Mouse (Mus musculus): ENCODE measurements around the gene Cnksr1. TPM values are rescaled to one million over a fixed set of nuclear protein-coding genes. Genes with fewer than 3 reads are reported as not detected.

Gene Cnksr1
- polyA plus RNA-seq, 1 experiment from 2014 or later, result 13.8 TPM

DNA sequence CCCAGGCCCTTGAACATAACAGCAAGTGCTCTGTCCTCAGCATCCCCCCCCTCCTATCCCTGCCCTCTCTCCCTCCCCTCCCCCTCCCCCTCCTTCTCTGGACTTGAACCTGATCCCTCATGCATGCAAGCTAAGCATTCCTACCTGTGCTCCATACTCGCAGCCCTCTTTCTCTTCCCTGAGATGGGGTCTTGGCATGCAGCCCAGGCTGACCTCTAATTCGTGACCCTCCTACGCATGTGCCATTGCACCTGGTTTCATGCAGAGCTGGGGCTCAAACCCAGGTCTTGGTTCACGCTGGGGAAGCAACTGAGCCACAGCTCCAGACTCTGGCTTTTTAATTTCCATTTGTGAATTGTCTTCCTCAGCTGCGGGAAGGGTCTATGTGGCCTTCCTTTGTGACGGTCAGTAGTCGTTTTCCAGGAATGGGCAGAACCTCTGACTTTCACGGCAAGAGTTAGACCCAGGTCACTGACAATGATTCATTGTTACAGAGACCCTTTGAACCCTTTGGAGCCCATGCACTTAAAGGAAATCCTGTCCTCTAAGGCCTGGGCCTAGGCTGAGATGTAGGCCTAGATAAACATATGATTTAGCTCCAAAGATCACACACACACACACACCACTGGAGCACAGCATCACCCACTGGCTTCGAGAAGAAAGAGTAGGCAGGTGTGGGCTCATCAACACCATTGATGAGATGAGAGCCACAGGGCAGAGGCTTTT is 27.8 kb upstream of the Cnksr1 start:
- 0 out of 2 replicates have a peak, but pooled peaks cover 6% of the 10 kb centered on the region for H3K4me1 ChIP-seq (replicated peaks; ENCODE audit: control insufficient read depth, insufficient read depth, low read length)
- no peak for ATAC-seq
- no peak overlapping the region for H3K9ac ChIP-seq (ENCODE audit: low read depth, low read length)
- WGBS, result 69% methylated on average over 9 of the region's 9 CpGs
- no peaks in the 10 kb centered on the region for H3K36me3 ChIP-seq (ENCODE audit: control insufficient read depth, insufficient read depth)
- H3K27ac ChIP-seq (ENCODE audit: low read depth, low read length), result no peak overlapping the region
- no peak overlapping the region for H3K4me3 ChIP-seq (ENCODE audit: low read depth, low read length)
- TF ChIP-seq CTCF (IDR thresholded peaks at IDR 0.05; ENCODE audit: low read depth), result 0 out of 2 replicates have a peak, but pooled peaks have one; percentile 16
- peaks cover 4% of the 10 kb centered on the region; the same call in 1 of the 2 replicates for H3K9me3 ChIP-seq (ENCODE audit: control insufficient read depth)
- H3K27me3 ChIP-seq (replicated peaks; ENCODE audit: control insufficient read depth, insufficient read depth, low read length), result no peaks in the 10 kb centered on the region
- H3K4me2 ChIP-seq (replicated peaks; ENCODE audit: low read depth), result no peak overlapping the region

DNA sequence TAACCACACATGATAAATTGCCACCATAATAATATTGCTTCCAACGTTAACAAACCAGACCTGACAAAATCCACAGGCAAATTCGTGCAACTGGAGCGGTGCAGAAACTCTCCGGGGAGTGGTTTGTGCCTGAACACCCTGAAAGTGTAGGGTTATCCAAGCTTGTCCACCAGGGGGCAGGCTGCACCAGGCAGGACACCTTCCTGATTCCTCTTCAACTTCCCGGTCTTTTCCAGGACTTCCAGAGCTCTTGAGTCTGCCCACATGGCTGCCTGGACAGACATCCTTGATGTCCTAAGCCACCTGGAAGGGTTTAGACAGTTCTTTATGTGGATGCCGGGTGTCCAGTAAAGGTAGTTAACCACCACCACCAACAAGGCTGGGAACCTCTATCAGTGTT is 25.0 kb upstream of the Cnksr1 start:
- no peak overlapping the region for H3K4me2 ChIP-seq (replicated peaks; ENCODE audit: low read depth)
- 0 out of 2 replicates have a peak, but pooled peaks have one; percentile 41 for ATAC-seq
- no peaks in the 10 kb centered on the region for H3K4me1 ChIP-seq (replicated peaks; ENCODE audit: control insufficient read depth, insufficient read depth, low read length)
- no peaks in the 10 kb centered on the region for H3K36me3 ChIP-seq (ENCODE audit: control insufficient read depth, insufficient read depth)
- no peaks in the 10 kb centered on the region for H3K27me3 ChIP-seq (replicated peaks; ENCODE audit: control insufficient read depth, insufficient read depth, low read length)
- WGBS, result 28% methylated on average over 6 of the region's 6 CpGs
- peaks cover 4% of the 10 kb centered on the region; the same call in 1 of the 2 replicates for H3K9me3 ChIP-seq (ENCODE audit: control insufficient read depth)
- no peak overlapping the region for H3K27ac ChIP-seq (ENCODE audit: low read depth, low read length)
- TF ChIP-seq CTCF (IDR thresholded peaks at IDR 0.05; ENCODE audit: low read depth), result peak; percentile 91
- H3K9ac ChIP-seq (ENCODE audit: low read depth, low read length), result no peak overlapping the region
- no peak overlapping the region for H3K4me3 ChIP-seq (ENCODE audit: low read depth, low read length)

DNA sequence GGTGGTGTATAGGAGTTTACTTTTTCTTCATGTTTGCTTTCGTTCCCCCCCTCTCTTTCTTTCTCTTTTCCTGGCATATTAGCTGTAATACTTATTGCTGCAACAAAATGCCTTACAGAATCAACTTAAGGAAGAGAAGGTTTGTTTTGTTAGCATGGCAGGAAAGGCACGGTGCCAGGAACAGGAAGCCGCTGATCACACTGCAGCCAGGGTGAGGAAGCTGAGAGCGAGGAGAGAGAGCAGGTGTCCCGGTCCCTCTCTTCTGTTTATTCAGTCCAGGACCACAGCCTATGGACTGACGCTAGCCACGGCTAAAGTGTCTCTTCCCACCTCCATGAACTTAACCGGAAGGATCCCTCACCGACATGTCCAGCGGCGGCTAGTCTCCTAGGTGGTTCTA is 20.2 kb upstream of the Cnksr1 start:
- TF ChIP-seq CTCF (IDR thresholded peaks at IDR 0.05; ENCODE audit: low read depth), result no peak
- Histone ChIP-seq H3K4me3 (ENCODE audit: low read depth, low read length) (no peak overlapping the region), H3K36me3 (ENCODE audit: control insufficient read depth, insufficient read depth) (no peaks in the 10 kb centered on the region), H3K27ac (ENCODE audit: low read depth, low read length) (no peak overlapping the region), H3K4me1 (replicated peaks; ENCODE audit: control insufficient read depth, insufficient read depth, low read length) (no peaks in the 10 kb centered on the region), H3K27me3 (replicated peaks; ENCODE audit: control insufficient read depth, insufficient read depth, low read length) (peaks cover 16% of the 10 kb centered on the region), H3K9ac (ENCODE audit: low read depth, low read length) (no peak overlapping the region), H3K9me3 (ENCODE audit: control insufficient read depth) (no peaks in the 10 kb centered on the region), H3K4me2 (replicated peaks; ENCODE audit: low read depth) (no peak overlapping the region)
- no peak for ATAC-seq
- 58% methylated on average over 11 of the region's 11 CpGs for WGBS

DNA sequence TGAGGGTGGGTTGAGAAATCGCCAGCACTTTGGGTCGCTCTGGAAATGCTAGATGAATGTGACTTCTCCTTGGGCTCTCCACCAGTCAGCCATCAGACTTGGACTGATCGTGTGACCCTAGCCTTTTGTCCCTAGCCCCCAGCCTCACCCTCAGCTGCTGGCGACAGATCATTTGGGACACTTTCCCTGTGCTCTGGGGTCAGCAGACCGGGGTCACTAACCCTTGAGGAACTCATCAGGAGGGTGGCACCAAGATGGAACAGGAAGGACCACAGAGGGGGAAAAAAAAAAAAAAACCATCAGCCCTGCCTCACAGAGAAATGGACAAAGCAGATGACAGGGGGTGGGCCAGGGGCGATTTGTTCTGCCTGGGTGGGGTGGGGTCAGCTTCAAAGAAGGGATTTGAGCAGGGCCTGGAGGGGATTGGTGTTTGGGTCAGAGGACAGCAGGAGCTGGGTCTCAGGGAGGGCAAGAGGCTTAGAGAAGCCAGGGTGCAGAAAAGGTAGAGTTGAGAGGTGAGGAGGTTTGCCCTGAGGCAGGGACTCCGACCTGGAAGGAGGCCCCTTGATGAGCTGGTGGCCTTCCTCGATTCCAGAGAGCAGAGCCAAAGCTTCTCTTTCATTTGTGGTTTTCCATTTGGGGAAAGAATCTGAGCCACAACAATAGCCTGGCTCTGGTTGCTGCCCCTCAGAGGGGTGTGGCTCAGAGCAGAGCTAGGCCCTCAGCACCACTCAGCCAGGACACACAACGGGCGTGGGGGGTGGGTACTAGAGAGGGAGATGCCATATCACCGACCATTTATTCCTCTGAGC is 19.2 kb upstream of the Cnksr1 start:
- Histone ChIP-seq H3K9ac (ENCODE audit: low read depth, low read length) (no peak overlapping the region), H3K4me1 (replicated peaks; ENCODE audit: control insufficient read depth, insufficient read depth, low read length) (no peaks in the 10 kb centered on the region), H3K36me3 (ENCODE audit: control insufficient read depth, insufficient read depth) (no peaks in the 10 kb centered on the region), H3K27ac (ENCODE audit: low read depth, low read length) (no peak overlapping the region), H3K4me2 (replicated peaks; ENCODE audit: low read depth) (no peak overlapping the region), H3K27me3 (replicated peaks; ENCODE audit: control insufficient read depth, insufficient read depth, low read length) (peaks cover 26% of the 10 kb centered on the region), H3K9me3 (ENCODE audit: control insufficient read depth) (no peaks in the 10 kb centered on the region), H3K4me3 (ENCODE audit: low read depth, low read length) (no peak overlapping the region)
- no peak for ATAC-seq
- WGBS, result 46% methylated on average over 11 of the region's 11 CpGs
- no peak for TF ChIP-seq CTCF (IDR thresholded peaks at IDR 0.05; ENCODE audit: low read depth)

DNA sequence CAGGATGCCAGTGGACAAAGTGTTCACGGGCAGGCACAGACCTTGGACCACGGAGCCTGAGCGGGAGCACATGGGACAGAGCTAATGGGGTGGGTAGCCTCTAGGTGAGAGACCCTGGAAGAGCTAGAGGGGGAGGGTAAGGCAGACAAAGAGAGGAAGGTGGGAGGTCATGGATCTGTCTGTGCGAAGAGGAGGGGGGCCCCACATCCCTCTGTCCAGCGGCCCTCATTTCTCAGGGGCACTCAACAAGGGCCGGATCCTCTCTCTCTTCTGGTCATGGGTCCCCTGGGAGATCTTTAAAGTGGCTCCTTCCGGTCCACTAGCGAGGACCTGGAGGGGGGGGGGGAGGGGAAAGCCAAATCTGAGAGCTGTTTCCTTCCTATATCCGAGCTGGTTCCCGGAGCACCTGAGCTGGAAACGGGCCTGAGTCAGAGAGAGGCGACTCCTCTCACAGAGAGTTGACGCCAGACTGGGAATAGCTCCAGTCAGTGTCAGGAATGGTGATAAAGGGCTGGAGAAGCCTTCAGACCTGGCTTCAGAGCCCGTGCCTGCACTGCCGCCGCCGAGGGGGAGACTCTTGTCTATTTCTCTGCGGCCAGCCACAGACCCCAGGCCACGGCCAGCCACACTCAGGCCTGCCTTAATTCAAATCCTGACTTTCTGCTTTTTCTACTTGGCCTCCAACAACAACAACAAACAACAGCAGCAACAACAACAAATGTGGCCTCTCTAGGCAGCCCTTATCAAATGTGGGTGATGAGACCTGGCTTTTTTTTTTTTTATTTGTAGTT is 18.4 kb upstream of the Cnksr1 start:
- Histone ChIP-seq H3K9ac (ENCODE audit: low read depth, low read length) (no peak overlapping the region), H3K27me3 (replicated peaks; ENCODE audit: control insufficient read depth, insufficient read depth, low read length) (peaks cover 34% of the 10 kb centered on the region), H3K4me2 (replicated peaks; ENCODE audit: low read depth) (peak overlapping the region; percentile 27; the same call in 1 of the 2 replicates), H3K9me3 (ENCODE audit: control insufficient read depth) (no peaks in the 10 kb centered on the region), H3K4me3 (ENCODE audit: low read depth, low read length) (no peak overlapping the region), H3K4me1 (replicated peaks; ENCODE audit: control insufficient read depth, insufficient read depth, low read length) (no peaks in the 10 kb centered on the region), H3K36me3 (ENCODE audit: control insufficient read depth, insufficient read depth) (no peaks in the 10 kb centered on the region), H3K27ac (ENCODE audit: low read depth, low read length) (no peak overlapping the region)
- peak; percentile 12; the same call in 1 of the 2 replicates for ATAC-seq
- WGBS, result 48% methylated on average over 17 of the region's 19 CpGs
- no peak for TF ChIP-seq CTCF (IDR thresholded peaks at IDR 0.05; ENCODE audit: low read depth)

DNA sequence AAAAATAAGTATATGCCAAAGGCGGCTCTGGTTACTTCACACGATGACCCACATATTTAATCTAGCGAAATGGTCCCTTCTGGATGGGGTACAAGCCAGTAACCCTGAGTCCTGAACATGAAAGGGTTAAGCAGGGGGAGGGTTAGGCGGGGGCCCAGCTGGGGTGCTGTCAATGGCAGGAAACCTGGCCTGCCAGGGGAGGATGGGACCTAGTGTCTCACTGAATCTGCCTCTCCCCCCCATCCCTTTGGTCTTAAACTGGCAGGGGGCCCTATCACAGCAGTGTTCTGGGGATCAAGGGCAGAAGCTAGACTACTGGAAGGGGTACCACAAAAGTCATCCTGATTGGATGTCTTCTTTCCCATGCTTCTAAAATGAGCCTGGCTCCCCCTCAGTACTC is 17.7 kb upstream of the Cnksr1 start:
- 42% methylated on average over 4 of the region's 4 CpGs for WGBS
- H3K4me1 ChIP-seq (replicated peaks; ENCODE audit: control insufficient read depth, insufficient read depth, low read length), result no peaks in the 10 kb centered on the region
- H3K4me3 ChIP-seq (ENCODE audit: low read depth, low read length), result no peak overlapping the region
- no peak for TF ChIP-seq CTCF (IDR thresholded peaks at IDR 0.05; ENCODE audit: low read depth)
- H3K9ac ChIP-seq (ENCODE audit: low read depth, low read length), result no peak overlapping the region
- no peaks in the 10 kb centered on the region for H3K9me3 ChIP-seq (ENCODE audit: control insufficient read depth)
- peaks cover 41% of the 10 kb centered on the region for H3K27me3 ChIP-seq (replicated peaks; ENCODE audit: control insufficient read depth, insufficient read depth, low read length)
- ATAC-seq, result no peak
- H3K36me3 ChIP-seq (ENCODE audit: control insufficient read depth, insufficient read depth), result no peaks in the 10 kb centered on the region
- peak overlapping the region; percentile 17; the same call in 1 of the 2 replicates for H3K4me2 ChIP-seq (replicated peaks; ENCODE audit: low read depth)
- H3K27ac ChIP-seq (ENCODE audit: low read depth, low read length), result no peak overlapping the region
